Mouse (Mus musculus) lung, adult 2 months (tissue): ENCODE measurements at regions not wholly inside any gene's neighbourhood (a gene's known extent, or its start where the extent isn't known, plus 50 kb on each side); places are given as distances from the start of the nearest gene placed in this dataset.

Experiments
- CTCF ChIP-seq: fragments of 200-500 bp; IDR thresholded peaks from 2 replicates; pipeline ENCODE4 v1.5.1; 2011; ENCODE audit warnings: mild to moderate bottlenecking, low read length, control low read depth; ENCODE audit not compliant: insufficient read depth
- POLR2A ChIP-seq: fragments of 200-500 bp; IDR thresholded peaks from 2 replicates; pipeline ENCODE4 v1.6.1; 2011; ENCODE audit warnings: low read depth, mild to moderate bottlenecking, control low read depth, low read length, borderline replicate concordance; ENCODE audit errors: extremely low read depth

DNA sequence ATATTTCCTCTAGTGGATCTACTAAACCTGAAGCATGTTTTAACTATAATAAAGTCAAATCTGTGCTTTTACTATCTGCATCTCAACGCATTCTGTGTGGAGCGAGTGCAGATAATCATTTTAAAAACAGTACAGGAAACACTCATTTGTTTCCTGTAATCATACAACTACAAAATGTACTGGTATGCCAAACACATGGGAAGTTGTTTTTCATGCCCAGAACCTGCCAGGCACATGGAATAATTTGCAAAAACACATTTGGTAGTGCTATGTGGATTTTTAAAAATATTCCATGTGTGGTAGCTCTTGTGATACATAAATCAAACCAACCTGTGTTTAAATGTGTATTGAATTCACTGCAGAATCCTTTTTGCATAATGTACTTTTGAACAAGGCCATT, 1600.5 kb upstream of the Sel1l start:
- TF ChIP-seq CTCF (no peak), POLR2A (no peak)
